Mouse (Mus musculus) layer of hippocampus, postnatal 14 days (tissue): ENCODE measurements at regions not wholly inside any gene's neighbourhood (a gene's known extent, or its start where the extent isn't known, plus 50 kb on each side); places are given as distances from the start of the nearest gene placed in this dataset.
A peak's percentile ranks its signal among the peaks of the same experiment; 100 is the strongest.

Experiments
- DNase-seq, 2 experiments: peaks; one replicate each; pipeline ENCODE4 v3.0.0; 2021 to 2022; ENCODE audit warnings: low spot score in 2 of 2, mixed read lengths in 1 of 2

- DNase-seq, result no peak
These were observed 171.2 kb downstream of the 4933412E24Rik start for GRCm38 (mm10) chr15:59845158-59845739.

- DNase-seq, result no peak
These were observed 179.8 kb downstream of the 4933412E24Rik start for GRCm38 (mm10) chr15:59836631-59837030.

- no peak for DNase-seq
These were observed 183.2 kb downstream of the 4933412E24Rik start for GRCm38 (mm10) chr15:59833232-59833631.

GRCm38 (mm10) chr15:59831481-59831880 lies 184.9 kb downstream of the 4933412E24Rik start:
- no peak for DNase-seq

- DNase-seq, result no peak
These were observed 185.6 kb downstream of the 4933412E24Rik start for GRCm38 (mm10) chr15:59830553-59831462.

GRCm38 (mm10) chr15:59828421-59828820 lies 188.0 kb downstream of the 4933412E24Rik start:
- peak; percentile 79 to 80 for DNase-seq

- DNase-seq, result no peak
These were observed 190.1 kb downstream of the 4933412E24Rik start for GRCm38 (mm10) chr15:59826164-59826950.

GRCm38 (mm10) chr15:59823921-59824320 lies 192.5 kb downstream of the 4933412E24Rik start:
- DNase-seq, result no peak

- DNase-seq, result no peak
These were observed 193.3 kb downstream of the 4933412E24Rik start for GRCm38 (mm10) chr15:59822995-59823681.

- DNase-seq, result no peak
These were observed 196.1 kb downstream of the 4933412E24Rik start for GRCm38 (mm10) chr15:59820317-59820716.

GRCm38 (mm10) chr15:59816031-59816430 lies 200.4 kb downstream of the 4933412E24Rik start:
- DNase-seq, result no peak

GRCm38 (mm10) chr15:59811566-59811965 lies 204.8 kb downstream of the 4933412E24Rik start:
- no peak for DNase-seq

- no peak for DNase-seq
These were observed 207.1 kb downstream of the 4933412E24Rik start for GRCm38 (mm10) chr15:59809361-59809760.

- DNase-seq, result no peak
These were observed 208.7 kb downstream of the 4933412E24Rik start for GRCm38 (mm10) chr15:59807723-59808122.

- DNase-seq, result no peak
These were observed 210.6 kb downstream of the 4933412E24Rik start for GRCm38 (mm10) chr15:59805771-59806170.

- no peak for DNase-seq
These were observed 211.6 kb downstream of the 4933412E24Rik start for GRCm38 (mm10) chr15:59804821-59805220.

- no peak for DNase-seq
These were observed 212.0 kb downstream of the 4933412E24Rik start for GRCm38 (mm10) chr15:59804394-59804793.

GRCm38 (mm10) chr15:59802276-59802675 lies 214.1 kb downstream of the 4933412E24Rik start:
- DNase-seq, result no peak

- no peak for DNase-seq
These were observed 217.1 kb downstream of the 4933412E24Rik start for GRCm38 (mm10) chr15:59799124-59799815.

- DNase-seq, result no peak
These were observed 217.9 kb downstream of the 4933412E24Rik start for GRCm38 (mm10) chr15:59798486-59798885.
